Mouse (Mus musculus) megakaryocyte, embryonic 14.5 days (primary cell): ENCODE data around the gene Ece1.

ENCODE experiments used
- FLI1 ChIP-seq: IDR thresholded peaks from 2 replicates; pipeline ENCODE4 v1.6.1; 2012; ENCODE audit warnings: low read length, inconsistent platforms, mixed read lengths
- GATA1 ChIP-seq: IDR thresholded peaks from 3 replicates; pipeline ENCODE4 v1.6.1; 2012; ENCODE audit warnings: mixed read lengths, low read length, inconsistent platforms, borderline replicate concordance

GRCm38 (mm10) chr4:137959889-137960665 is 98.0 kb downstream of the Ece1 start:
- TF ChIP-seq GATA1: no peak
- no peak for TF ChIP-seq FLI1
